Mouse (Mus musculus) megakaryocyte-erythroid progenitor cell, adult 5 weeks (primary cell): ENCODE results near the gene Nudt7. TPM values are rescaled to one million over a fixed set of nuclear protein-coding genes. Genes with fewer than 3 reads are reported as not detected.

ENCODE experiments used
- polyA plus RNA-seq: library from polyadenylated mRNA; stranded (reverse); fragments of >175 nt; gene quantifications from 2 replicates; pipeline ENCODE4 v1.2.3, GENCODE M21; 2012

Gene Nudt7
- polyA plus RNA-seq = 4.6 and 4.8 TPM in 2 replicates

GRCm38 (mm10) chr8:114133510-114134362 is at the start of gene Nudt7:
Gene Nudt7, plus strand, starts transcription at chr8:114133557.

Other genes with a start within 250 kb of the Nudt7 start
- gene Vat1l, start 72.1 kb downstream of the Nudt7 start, polyA plus RNA-seq = not detected in 2 replicates